Mouse (Mus musculus): Measurements from ENCODE around the gene Efcab2.

The Efcab2 gene

DNA sequence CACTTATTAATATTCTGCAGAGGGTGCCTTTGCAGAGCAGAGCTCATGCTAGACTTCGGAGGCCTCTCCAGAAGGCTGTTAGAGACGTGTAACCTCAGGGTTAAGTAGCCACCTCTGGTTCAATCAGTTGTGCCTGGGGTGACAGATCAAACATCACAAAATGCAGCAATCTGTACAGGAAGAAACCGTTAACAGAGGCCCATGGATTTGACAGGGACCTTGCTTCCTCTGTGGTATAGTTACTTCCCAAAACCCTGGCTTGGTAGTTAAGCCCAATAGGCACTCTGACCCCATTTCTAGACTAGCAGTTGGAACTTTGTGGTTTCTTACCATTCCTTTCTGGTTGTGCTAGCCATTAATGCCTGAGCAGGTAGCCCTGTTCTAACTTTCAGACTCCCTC lies 38.5 kb downstream of the Efcab2 start:
- peaks cover 8% of the 10 kb centered on the region for H3K4me1 ChIP-seq (replicated peaks; ENCODE audit: low read depth, low read length)
- H3K27me3 ChIP-seq (ENCODE audit: insufficient read depth, low read length), result no peaks in the 10 kb centered on the region
- H3K36me3 ChIP-seq (ENCODE audit: insufficient read depth, low read length), result no peaks in the 10 kb centered on the region
- TF ChIP-seq CTCF (conservative IDR thresholded peaks at IDR 0.05; ENCODE audit: low read length), result no peak
- no peak for TF ChIP-seq POU5F1 (IDR thresholded peaks at IDR 0.05; ENCODE audit: borderline replicate concordance, low read length)
- no peak for TF ChIP-seq NANOG (IDR thresholded peaks at IDR 0.05; ENCODE audit: borderline replicate concordance, low read length)
- no peak overlapping the region for H3K4me3 ChIP-seq (replicated peaks; ENCODE audit: low read length)
- H3K9me3 ChIP-seq (ENCODE audit: low read length), result peaks cover 5% of the 10 kb centered on the region; the same call in 1 of the 2 replicates

- H3K4me1 ChIP-seq (replicated peaks; ENCODE audit: low read depth, low read length), result peaks cover 8% of the 10 kb centered on the region
- no peaks in the 10 kb centered on the region for H3K27me3 ChIP-seq (ENCODE audit: insufficient read depth, low read length)
- peaks cover 5% of the 10 kb centered on the region; the same call in 1 of the 2 replicates for H3K9me3 ChIP-seq (ENCODE audit: low read length)
- no peaks in the 10 kb centered on the region for H3K36me3 ChIP-seq (ENCODE audit: insufficient read depth, low read length)
- no peak overlapping the region for H3K4me3 ChIP-seq (replicated peaks; ENCODE audit: low read length)
- TF ChIP-seq NANOG (IDR thresholded peaks at IDR 0.05; ENCODE audit: borderline replicate concordance, low read length), result no peak
- no peak for TF ChIP-seq CTCF (conservative IDR thresholded peaks at IDR 0.05; ENCODE audit: low read length)
- no peak for TF ChIP-seq POU5F1 (IDR thresholded peaks at IDR 0.05; ENCODE audit: borderline replicate concordance, low read length)
These were observed 41.2 kb downstream of the Efcab2 start for GRCm38 (mm10) chr1:178447036-178447435.

GRCm38 (mm10) chr1:178448271-178448744 lies 42.4 kb downstream of the Efcab2 start:
- TF ChIP-seq CTCF (conservative IDR thresholded peaks at IDR 0.05; ENCODE audit: low read length) (no peak), POU5F1 (IDR thresholded peaks at IDR 0.05; ENCODE audit: borderline replicate concordance, low read length) (no peak), NANOG (IDR thresholded peaks at IDR 0.05; ENCODE audit: borderline replicate concordance, low read length) (no peak)
- H3K4me3 ChIP-seq (replicated peaks; ENCODE audit: low read length), result no peak overlapping the region
- H3K27me3 ChIP-seq (ENCODE audit: insufficient read depth, low read length), result no peaks in the 10 kb centered on the region
- H3K4me1 ChIP-seq (replicated peaks; ENCODE audit: low read depth, low read length), result peaks cover 8% of the 10 kb centered on the region
- H3K36me3 ChIP-seq (ENCODE audit: insufficient read depth, low read length), result no peaks in the 10 kb centered on the region
- H3K9me3 ChIP-seq (ENCODE audit: low read length), result peaks cover 5% of the 10 kb centered on the region; the same call in 1 of the 2 replicates

DNA sequence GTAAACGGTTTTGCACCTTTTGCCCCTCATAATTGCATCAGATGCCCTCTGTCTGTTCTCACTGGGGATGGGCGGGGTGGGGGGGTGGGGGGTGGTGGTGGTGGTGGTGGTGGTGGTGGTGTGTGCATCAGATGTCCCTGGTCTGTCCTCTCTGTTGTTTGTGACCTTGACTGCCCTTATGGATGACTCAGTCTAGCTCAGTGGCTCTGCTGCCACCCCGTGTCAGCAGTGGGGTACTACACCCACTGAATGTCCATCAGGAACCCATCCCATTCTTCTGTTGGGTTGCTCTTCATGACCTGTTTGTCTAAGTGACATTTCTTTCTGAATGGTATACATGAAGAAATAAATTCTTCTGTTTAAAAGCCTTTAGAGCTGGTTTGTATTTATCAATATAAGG lies 43.3 kb downstream of the Efcab2 start:
- peaks cover 8% of the 10 kb centered on the region for H3K4me1 ChIP-seq (replicated peaks; ENCODE audit: low read depth, low read length)

DNA sequence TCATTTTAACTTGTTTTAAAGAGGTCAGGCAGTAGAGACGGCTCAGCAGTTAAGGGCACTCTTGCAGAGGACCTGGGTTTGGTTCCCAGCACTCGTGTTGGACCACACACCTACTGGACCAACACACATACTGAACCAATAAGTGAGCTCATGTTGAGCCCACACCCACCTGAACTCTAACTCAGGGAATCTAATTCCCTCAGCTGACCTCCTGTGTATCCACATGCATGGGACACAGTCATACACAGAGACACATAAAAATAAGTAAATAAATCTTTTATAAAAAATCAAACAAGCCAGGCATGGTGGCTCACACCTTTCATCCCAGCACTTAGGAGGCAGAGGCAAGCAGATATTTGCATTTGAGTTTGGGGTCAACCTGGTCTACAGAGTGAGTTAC lies 44.0 kb downstream of the Efcab2 start:
- Histone ChIP-seq H3K27me3 (ENCODE audit: insufficient read depth, low read length) (no peaks in the 10 kb centered on the region), H3K9me3 (ENCODE audit: low read length) (peaks cover 5% of the 10 kb centered on the region; the same call in 1 of the 2 replicates), H3K36me3 (ENCODE audit: insufficient read depth, low read length) (no peaks in the 10 kb centered on the region), H3K4me3 (replicated peaks; ENCODE audit: low read length) (no peak overlapping the region), H3K4me1 (replicated peaks; ENCODE audit: low read depth, low read length) (peaks cover 8% of the 10 kb centered on the region)
- no peak for TF ChIP-seq NANOG (IDR thresholded peaks at IDR 0.05; ENCODE audit: borderline replicate concordance, low read length)
- no peak for TF ChIP-seq POU5F1 (IDR thresholded peaks at IDR 0.05; ENCODE audit: borderline replicate concordance, low read length)
- no peak for TF ChIP-seq CTCF (conservative IDR thresholded peaks at IDR 0.05; ENCODE audit: low read length)

More for the DNA sequence above, 43.3 kb downstream of the Efcab2 start:
- Histone ChIP-seq H3K9me3 (ENCODE audit: low read length) (peaks cover 5% of the 10 kb centered on the region; the same call in 1 of the 2 replicates), H3K36me3 (ENCODE audit: insufficient read depth, low read length) (no peaks in the 10 kb centered on the region), H3K27me3 (ENCODE audit: insufficient read depth, low read length) (no peaks in the 10 kb centered on the region), H3K4me3 (replicated peaks; ENCODE audit: low read length) (no peak overlapping the region)
- no peak for TF ChIP-seq NANOG (IDR thresholded peaks at IDR 0.05; ENCODE audit: borderline replicate concordance, low read length)
- no peak for TF ChIP-seq POU5F1 (IDR thresholded peaks at IDR 0.05; ENCODE audit: borderline replicate concordance, low read length)
- TF ChIP-seq CTCF (conservative IDR thresholded peaks at IDR 0.05; ENCODE audit: low read length), result peak; percentile 82

DNA sequence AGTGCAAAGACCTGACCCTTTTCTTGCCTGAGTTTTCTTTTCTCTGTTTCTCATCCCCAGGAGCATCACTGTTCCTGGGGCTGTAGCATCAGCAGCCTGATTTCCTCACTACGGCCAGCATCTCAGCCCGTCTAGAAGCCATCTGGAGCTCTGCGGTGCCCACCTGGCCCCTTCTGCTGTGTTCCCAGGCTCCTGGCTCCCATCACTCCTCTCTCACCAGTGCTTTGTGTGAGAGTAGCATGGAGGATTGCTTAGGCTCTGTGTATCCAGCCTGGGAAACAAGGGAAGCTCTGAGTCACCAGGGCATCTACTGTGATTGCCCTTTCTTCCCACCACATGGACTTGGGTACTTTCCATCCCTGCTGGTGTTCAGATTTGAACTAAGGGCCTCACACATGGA lies 48.2 kb downstream of the Efcab2 start:
- Histone ChIP-seq H3K4me3 (replicated peaks; ENCODE audit: low read length) (no peak overlapping the region), H3K27me3 (ENCODE audit: insufficient read depth, low read length) (no peaks in the 10 kb centered on the region), H3K4me1 (replicated peaks; ENCODE audit: low read depth, low read length) (no peaks in the 10 kb centered on the region), H3K36me3 (ENCODE audit: insufficient read depth, low read length) (peaks cover 8% of the 10 kb centered on the region; the same call in 1 of the 2 replicates), H3K9me3 (ENCODE audit: low read length) (peaks cover 17% of the 10 kb centered on the region)
- TF ChIP-seq CTCF (conservative IDR thresholded peaks at IDR 0.05; ENCODE audit: low read length) (no peak), NANOG (IDR thresholded peaks at IDR 0.05; ENCODE audit: borderline replicate concordance, low read length) (no peak), POU5F1 (IDR thresholded peaks at IDR 0.05; ENCODE audit: borderline replicate concordance, low read length) (no peak)

GRCm38 (mm10) chr1:178455120-178455519 lies 49.2 kb downstream of the Efcab2 start:
- no peaks in the 10 kb centered on the region for H3K4me1 ChIP-seq (replicated peaks; ENCODE audit: low read depth, low read length)
- no peak for TF ChIP-seq NANOG (IDR thresholded peaks at IDR 0.05; ENCODE audit: borderline replicate concordance, low read length)
- TF ChIP-seq CTCF (conservative IDR thresholded peaks at IDR 0.05; ENCODE audit: low read length), result no peak
- no peak for TF ChIP-seq POU5F1 (IDR thresholded peaks at IDR 0.05; ENCODE audit: borderline replicate concordance, low read length)
- H3K36me3 ChIP-seq (ENCODE audit: insufficient read depth, low read length), result peaks cover 15% of the 10 kb centered on the region; the same call in 1 of the 2 replicates
- H3K9me3 ChIP-seq (ENCODE audit: low read length), result peaks cover 26% of the 10 kb centered on the region
- no peak overlapping the region for H3K4me3 ChIP-seq (replicated peaks; ENCODE audit: low read length)
- H3K27me3 ChIP-seq (ENCODE audit: insufficient read depth, low read length), result no peaks in the 10 kb centered on the region

DNA sequence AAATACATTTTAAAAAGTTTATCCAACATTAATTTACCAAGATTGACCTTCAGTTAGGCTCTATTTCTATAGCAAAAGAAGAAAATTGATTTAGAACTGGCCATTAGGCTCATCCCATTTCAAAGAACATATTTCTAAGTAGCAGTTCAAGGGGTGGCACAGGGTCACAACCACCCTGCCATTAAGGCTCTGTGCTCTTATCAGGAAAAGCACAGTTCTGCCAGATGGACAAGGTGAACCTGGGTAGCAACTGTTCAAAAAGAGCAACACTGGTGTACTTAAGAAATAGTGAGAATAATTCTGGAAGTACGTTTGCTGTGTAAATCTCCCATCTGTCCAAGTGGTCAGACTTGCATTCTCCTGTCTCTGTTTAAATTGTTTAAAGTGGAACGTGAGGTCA lies 52.1 kb downstream of the Efcab2 start:
- no peak overlapping the region for H3K4me3 ChIP-seq (replicated peaks; ENCODE audit: low read length)
- no peak for TF ChIP-seq NANOG (IDR thresholded peaks at IDR 0.05; ENCODE audit: borderline replicate concordance, low read length)
- no peak for TF ChIP-seq CTCF (conservative IDR thresholded peaks at IDR 0.05; ENCODE audit: low read length)
- TF ChIP-seq POU5F1 (IDR thresholded peaks at IDR 0.05; ENCODE audit: borderline replicate concordance, low read length), result no peak
- H3K4me1 ChIP-seq (replicated peaks; ENCODE audit: low read depth, low read length), result no peaks in the 10 kb centered on the region
- H3K36me3 ChIP-seq (ENCODE audit: insufficient read depth, low read length), result peaks cover 15% of the 10 kb centered on the region; the same call in 1 of the 2 replicates
- peaks cover 49% of the 10 kb centered on the region for H3K9me3 ChIP-seq (ENCODE audit: low read length)
- H3K27me3 ChIP-seq (ENCODE audit: insufficient read depth, low read length), result no peaks in the 10 kb centered on the region

GRCm38 (mm10) chr1:178463712-178464111 lies 57.8 kb downstream of the Efcab2 start:
- H3K4me3 ChIP-seq (replicated peaks; ENCODE audit: low read length), result no peak overlapping the region
- H3K36me3 ChIP-seq (ENCODE audit: insufficient read depth, low read length), result peaks cover 12% of the 10 kb centered on the region; the same call in 1 of the 2 replicates
- H3K27me3 ChIP-seq (ENCODE audit: insufficient read depth, low read length), result no peaks in the 10 kb centered on the region
- H3K9me3 ChIP-seq (ENCODE audit: low read length), result peaks cover 36% of the 10 kb centered on the region
- TF ChIP-seq CTCF (conservative IDR thresholded peaks at IDR 0.05; ENCODE audit: low read length), result peak; percentile 75
- no peak for TF ChIP-seq NANOG (IDR thresholded peaks at IDR 0.05; ENCODE audit: borderline replicate concordance, low read length)
- H3K4me1 ChIP-seq (replicated peaks; ENCODE audit: low read depth, low read length), result no peaks in the 10 kb centered on the region
